Mouse (Mus musculus) midbrain, embryonic 14.5 days (tissue): ENCODE measurements at regions not wholly inside any gene's neighbourhood (a gene's known extent, or its start where the extent isn't known, plus 50 kb on each side); places are given as distances from the start of the nearest gene placed in this dataset.

Experiments
- ATAC-seq: fragments of 200-750 bp; cut with Nextera tagmentation; 2 replicates; pipeline ENCODE4 v1.8.0; 2017; ENCODE audit warnings: moderate number of reproducible peaks, moderate library complexity; ENCODE audit not compliant: low FRiP score, low TSS enrichment
- DNase-seq: peaks from one replicate; pipeline ENCODE4 v3.0.0-alpha.2; 2015
- H3K27ac ChIP-seq: fragments of 300-500 bp; sonication (generic); replicated peaks from 2 replicates; pipeline ENCODE4 v1.5.1; 2014; ENCODE audit warnings: mild to moderate bottlenecking, low read depth, low read length, moderate library complexity
- H3K27me3 ChIP-seq: fragments of 300-500 bp; sonication (generic); 2 replicates; pipeline ENCODE4 v1.6.1; 2014; ENCODE audit warnings: low read length, control low read depth, mixed read lengths; ENCODE audit not compliant: control insufficient read depth, insufficient read depth
- H3K36me3 ChIP-seq: fragments of 300-500 bp; sonication (generic); 2 replicates; pipeline ENCODE4 v1.6.1; 2014; ENCODE audit warnings: low read length, control low read depth; ENCODE audit not compliant: control insufficient read depth, insufficient read depth
- H3K4me1 ChIP-seq: fragments of 300-500 bp; sonication (generic); 2 replicates; pipeline ENCODE4 v1.6.1; 2014; ENCODE audit warnings: mild to moderate bottlenecking, antibody characterized with exemption, low read length, control low read depth; ENCODE audit not compliant: control insufficient read depth, insufficient read depth
- H3K4me2 ChIP-seq: fragments of 300-500 bp; sonication (generic); 2 replicates; pipeline ENCODE4 v1.6.1; 2014; ENCODE audit warnings: mild to moderate bottlenecking, low read length, moderate library complexity
- H3K4me3 ChIP-seq: fragments of 300-500 bp; sonication (generic); replicated peaks from 2 replicates; pipeline ENCODE4 v1.5.1; 2014; ENCODE audit warnings: low read depth, low read length
- H3K9ac ChIP-seq: fragments of 300-500 bp; sonication (generic); replicated peaks from 2 replicates; pipeline ENCODE4 v1.6.1; 2014; ENCODE audit warnings: mild to moderate bottlenecking, low read length, moderate library complexity
- H3K9me3 ChIP-seq: fragments of 300-500 bp; sonication (generic); 2 replicates; pipeline ENCODE4 v1.6.1; 2016; ENCODE audit warnings: low read length, control low read depth, mixed read lengths; ENCODE audit not compliant: control insufficient read depth
- WGBS: fragments of 180-500 bp; shearing (Covaris S2); extraction: QIAGEN DNeasy Blood & Tissue Kit; methylation state at CpG from one replicate; pipeline ENCODE4 v1.1.7; 2014; 5-methylcytosine and 5-hydroxymethylcytosine counted together

DNA sequence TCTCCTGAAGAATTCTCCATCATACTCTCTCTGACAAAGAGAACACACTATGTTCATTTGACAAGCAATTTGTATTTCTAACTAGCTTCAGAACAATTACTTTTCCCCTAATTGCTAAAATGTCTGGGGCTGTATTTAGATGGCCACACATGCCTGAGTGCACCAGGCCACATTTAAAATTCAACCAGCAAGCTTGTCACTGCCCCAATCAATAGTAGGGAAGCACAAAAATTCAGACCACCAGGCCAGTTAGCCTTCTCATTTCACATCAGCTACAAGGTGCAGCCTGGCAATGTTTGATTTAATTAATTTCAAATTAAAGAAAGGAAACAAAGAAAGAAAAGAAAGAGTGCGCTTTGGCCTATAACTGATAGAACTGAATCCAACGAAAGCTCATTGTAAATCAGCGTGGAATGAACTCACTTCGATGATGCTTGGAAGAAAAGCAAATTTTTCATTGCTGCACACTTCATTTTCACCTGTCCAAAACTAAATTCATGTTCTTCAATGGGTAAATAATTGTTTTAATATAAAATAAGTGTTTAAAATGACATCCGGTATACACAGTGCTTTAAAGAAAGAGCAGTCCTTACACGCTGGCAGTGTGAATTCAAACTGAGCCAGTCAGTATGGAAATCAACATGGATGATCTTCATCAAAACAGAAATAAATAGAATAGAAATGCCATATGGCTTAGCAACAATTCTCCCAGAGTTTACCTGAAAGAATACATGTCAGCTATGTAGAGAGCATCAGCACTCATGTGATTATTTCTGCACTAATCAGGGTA is 1001.7 kb upstream of the Adgrl4 start:
- Histone ChIP-seq H3K9ac (no peak overlapping the region), H3K4me2 (no peak overlapping the region), H3K4me1 (no peaks in the 10 kb centered on the region), H3K36me3 (no peaks in the 10 kb centered on the region), H3K27ac (no peak overlapping the region), H3K27me3 (no peaks in the 10 kb centered on the region), H3K9me3 (no peaks in the 10 kb centered on the region), H3K4me3 (no peak overlapping the region)
- DNase-seq, result no peak
- WGBS, result 84% methylated on average over 6 of the region's 6 CpGs
- ATAC-seq, result no peak
